Mouse (Mus musculus) lung, postnatal 0 days (tissue): Measurements from ENCODE around the gene Hivep3.

ENCODE experiments used
- CTCF ChIP-seq: IDR thresholded peaks from 2 replicates; pipeline ENCODE4 v1.5.1; 2016; ENCODE audit warnings: antibody characterized with exemption, mild to moderate bottlenecking
- EP300 ChIP-seq: IDR thresholded peaks from 2 replicates; pipeline ENCODE4 v1.6.1; 2016; ENCODE audit warnings: antibody characterized with exemption, mild to moderate bottlenecking, control low read depth

GRCm38 (mm10) chr4:120052481-120052880, 318.9 kb downstream of the Hivep3 start:
- no peak for TF ChIP-seq EP300
- no peak for TF ChIP-seq CTCF
